Mouse (Mus musculus): Measurements from ENCODE around the gene Gadl1. TPM values are rescaled to one million over a fixed set of nuclear protein-coding genes. Genes with fewer than 3 reads are reported as not detected.
A peak's percentile ranks its signal among the peaks of the same experiment; 100 is the strongest.
"Not testable (repeated sequence)": the region's sequence is repeated elsewhere in the genome, so short reads cannot be mapped to it uniquely, and the experiment has no call there.

Gadl1 gene
- total RNA-seq, 2 experiments from 2014 or later: 0.28 to 0.32 TPM

DNA sequence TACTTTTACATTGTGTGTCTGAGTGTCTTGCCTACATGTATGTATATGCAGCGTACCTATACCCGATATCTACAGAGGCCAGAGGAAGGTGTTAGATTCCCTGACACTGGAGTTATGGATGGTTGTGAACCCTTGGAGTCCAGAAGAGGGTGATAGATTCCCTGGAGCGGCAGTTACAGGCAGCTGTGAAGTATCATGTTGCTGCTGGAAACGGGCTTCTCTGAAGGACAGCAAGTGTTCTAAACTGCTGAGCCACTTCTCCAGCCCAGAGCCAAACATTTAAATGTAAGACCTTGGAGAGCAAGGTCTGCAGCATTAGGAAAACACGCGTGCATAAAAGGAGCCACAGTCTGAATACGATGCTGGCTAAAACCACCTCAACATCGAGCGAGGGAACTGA, 107.0 kb downstream of the Gadl1 start:
- DNase-seq (ENCODE audit: extremely low spot score in 1 of 2, low spot score in 1 of 2): no peak

DNA sequence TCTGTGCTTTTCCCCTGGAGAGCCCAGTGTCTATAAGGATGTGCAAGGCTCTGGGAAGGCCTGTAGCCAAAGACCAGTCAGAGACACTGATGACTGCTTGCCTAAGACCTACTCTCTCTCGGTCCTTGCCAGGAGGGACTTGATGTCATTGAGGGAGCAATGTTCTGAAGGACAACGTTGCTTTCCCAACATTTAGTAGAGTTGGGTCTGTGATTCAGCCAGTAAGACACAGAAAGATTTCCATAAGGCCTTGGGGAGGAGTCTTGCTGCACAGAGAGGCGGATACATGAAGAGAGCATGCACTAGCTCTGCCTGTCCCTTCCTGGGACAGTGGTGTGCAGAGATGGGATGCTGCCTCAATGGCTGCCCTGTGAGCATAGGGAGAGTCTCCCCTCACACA, 107.8 kb downstream of the Gadl1 start:
- DNase-seq (ENCODE audit: extremely low spot score in 1 of 2, low spot score in 1 of 2): no peak

DNA sequence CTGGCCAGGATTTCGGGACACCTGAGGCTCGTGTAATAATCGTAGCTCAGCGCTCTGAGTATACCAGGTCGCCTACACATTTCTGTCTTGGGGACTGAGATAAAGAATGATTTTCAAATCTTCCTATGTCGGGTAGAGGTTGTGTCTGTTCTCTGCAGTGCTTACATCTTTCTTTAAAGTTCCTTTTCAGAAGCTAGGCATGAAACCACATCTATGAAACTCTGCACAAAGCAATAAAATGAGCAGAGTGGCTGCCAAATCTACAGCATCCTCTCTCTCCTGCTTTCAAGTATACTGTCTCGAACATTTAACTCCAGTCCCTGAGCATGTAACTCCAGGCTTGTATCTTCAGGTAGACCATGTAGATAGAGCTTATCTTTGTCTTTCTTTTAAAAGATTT, 109.3 kb downstream of the Gadl1 start:
- DNase-seq (ENCODE audit: extremely low spot score in 1 of 2, low spot score in 1 of 2): no peak

DNA sequence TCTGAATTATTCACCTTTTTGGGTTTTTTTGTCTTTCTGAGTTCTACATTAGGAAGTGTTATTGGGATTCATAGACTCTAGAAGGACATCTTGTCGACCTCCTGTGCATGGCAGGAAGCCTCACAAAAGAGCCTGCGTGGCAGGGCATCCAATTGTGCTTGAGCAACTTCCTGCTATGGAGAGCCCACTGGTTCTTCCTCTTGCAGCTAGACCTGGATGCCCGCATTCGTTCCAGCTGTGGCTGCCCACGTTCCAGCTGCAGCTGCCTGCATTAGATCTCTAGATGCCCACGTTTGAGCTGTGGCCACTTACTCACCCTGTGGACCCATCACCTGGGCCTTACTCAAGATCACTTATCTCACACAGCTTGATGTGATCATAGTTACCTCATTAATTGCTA, 116.1 kb downstream of the Gadl1 start:
- no peak for DNase-seq (ENCODE audit: extremely low spot score in 1 of 2, low spot score in 1 of 2)

DNA sequence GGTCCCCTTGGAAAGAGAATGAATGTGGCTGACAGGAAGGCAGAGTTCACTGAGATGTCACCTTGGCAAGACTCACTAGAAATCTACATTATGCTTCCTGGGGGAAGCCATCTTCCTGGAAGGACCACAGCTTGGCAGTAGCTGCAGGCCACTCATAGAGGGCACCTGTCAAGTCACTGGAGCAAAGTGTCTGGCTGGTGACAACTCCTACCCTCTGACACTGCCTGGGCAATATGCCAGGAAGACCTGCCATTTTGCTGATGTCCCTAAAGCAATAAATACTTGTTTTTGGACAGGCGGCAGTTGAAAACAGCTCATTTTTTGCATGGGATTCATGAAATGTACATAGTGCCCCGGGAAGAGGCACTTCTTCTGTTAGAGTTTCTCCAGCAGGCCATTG, 119.8 kb downstream of the Gadl1 start:
- no peak for DNase-seq (ENCODE audit: extremely low spot score in 1 of 2, low spot score in 1 of 2)

DNA sequence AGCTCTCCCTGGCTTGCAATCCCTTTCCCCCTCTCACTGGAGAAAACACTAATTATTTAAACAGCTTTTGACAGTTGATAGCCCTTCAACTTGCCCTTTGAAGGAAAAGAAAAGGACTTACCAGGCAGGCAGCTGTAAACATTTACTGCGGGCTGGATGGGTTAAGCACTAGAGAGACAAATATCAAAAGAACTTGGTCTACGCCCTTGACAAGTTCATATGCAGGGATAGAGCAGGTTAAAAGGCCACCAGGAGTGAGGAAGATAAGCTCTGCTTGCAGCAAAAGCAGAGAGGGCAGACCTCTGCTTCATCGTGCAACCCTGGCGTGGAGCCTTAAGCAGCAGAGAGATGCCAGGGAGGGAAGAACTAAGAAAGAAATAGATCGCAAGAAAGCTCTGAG, 123.5 kb downstream of the Gadl1 start:
- DNase-seq (ENCODE audit: extremely low spot score in 1 of 2, low spot score in 1 of 2): no peak

DNA sequence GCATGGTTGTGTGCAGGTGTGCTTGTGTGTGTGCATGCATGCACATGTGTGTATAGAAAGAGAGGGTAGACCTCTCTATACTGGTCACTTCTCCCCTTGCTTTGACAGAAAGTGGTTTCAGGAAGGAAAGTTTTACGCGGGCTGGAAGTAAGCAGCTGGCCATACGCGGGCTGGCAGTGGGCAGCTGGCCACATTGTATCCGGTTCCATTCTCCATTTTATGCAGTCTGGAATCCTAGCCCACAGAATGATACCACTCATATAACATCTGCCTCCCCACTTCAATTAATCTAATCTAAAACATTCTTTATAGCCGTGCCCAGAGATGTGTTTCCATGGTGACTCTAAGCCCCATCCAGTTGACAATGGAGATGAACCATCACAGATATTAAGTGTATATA, 129.0 kb downstream of the Gadl1 start:
- no peak for DNase-seq (ENCODE audit: extremely low spot score in 1 of 2, low spot score in 1 of 2)

DNA sequence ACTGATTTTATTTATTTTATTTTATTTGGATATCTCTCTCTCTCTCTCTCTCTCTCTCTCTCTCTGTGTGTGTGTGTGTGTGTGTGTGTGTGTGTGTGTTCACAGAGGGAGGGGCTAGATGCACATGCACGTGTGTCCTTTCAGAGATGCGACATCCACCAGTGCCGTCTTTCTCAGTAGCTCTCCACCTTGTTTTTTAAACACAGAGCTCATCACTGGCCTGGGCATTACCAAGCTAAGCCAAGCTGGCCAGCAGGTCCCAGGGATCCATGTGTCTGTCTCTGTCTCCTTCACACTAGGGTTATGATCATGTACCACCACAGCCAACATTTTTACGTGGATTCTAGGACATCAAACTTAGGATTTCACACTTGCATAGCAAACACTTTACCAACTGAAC, 130.7 kb downstream of the Gadl1 start:
- DNase-seq (ENCODE audit: extremely low spot score in 1 of 2, low spot score in 1 of 2): no peak

DNA sequence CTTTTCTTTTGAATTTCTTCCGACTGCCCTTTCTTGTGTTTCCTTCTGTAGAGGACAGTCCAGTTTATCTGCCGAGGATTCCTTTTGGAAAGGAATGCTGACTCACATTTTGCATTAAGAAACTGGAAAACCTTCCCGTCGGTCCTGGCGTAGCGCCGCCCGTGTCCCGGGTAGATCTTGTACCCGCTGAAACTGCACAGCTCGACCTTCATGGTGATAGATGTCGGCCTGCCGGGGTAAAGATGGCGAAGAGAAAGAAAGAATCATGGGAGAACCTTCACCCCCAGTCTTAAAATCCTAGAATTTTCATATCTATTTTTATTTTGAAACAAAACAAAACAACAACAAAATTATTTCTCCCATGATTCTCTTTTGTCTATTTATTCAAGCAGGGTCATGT, 131.6 kb downstream of the Gadl1 start:
- DNase-seq (ENCODE audit: extremely low spot score in 1 of 2, low spot score in 1 of 2): not testable (repeated sequence)

DNA sequence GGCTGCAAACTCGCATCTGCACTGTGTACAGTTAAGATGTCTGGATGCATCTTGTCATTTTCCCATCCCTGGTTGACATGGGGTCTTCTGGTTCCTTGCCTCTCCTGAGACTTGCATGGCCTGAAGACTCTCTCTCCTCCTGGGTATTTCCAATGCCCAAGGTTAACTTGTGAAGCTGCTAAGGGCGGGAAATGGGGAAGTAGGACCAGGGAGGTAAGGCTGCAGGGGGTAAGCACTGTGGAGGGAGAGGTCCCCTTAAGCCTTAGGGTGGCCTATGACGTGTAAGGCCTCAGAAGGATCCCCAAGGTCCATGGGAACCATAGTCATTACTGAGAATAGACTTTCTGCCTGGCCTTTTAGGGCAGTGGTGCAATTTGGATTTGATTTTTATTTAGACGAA, 132.1 kb downstream of the Gadl1 start:
- DNase-seq (ENCODE audit: extremely low spot score in 1 of 2, low spot score in 1 of 2): no peak

DNA sequence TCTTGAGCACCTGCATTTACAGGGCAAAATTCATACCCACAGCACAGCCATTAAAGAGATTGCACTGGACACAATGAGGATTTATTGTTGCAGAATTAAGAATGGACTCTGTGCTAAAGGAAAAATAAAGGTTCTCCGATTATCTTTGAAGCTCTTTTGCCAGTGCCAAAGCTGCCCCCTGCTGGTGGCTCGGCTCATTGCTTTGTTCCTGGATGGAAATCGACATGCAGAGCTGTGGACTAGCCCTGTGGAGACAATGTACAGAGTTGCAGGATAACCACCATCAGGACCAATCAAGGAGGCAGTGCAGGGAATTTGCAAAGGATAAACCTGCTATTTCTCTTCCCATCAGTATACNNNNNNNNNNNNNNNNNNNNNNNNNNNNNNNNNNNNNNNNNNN, 132.5 kb downstream of the Gadl1 start:
- DNase-seq (ENCODE audit: extremely low spot score in 1 of 2, low spot score in 1 of 2): peak; percentile 95 to 99

DNA sequence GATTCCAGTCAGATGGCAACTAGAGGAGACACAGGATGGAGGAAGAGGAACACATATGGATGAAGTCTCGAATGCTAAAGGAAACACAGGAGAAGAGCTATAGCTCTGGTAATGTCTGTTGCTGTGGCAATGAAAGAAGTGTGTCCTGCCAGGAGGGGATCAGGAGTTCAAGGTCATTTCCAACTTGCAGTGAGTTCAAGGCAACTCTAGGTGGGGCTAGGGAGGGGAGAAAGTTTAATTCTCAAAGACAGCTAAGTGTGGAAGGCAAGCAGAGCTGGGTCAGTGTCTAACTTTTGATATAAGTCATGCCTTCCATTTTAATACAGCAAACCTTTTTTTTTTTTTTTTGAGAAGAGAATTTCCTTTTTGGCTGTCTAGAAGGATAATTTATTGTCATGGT, 140.7 kb downstream of the Gadl1 start:
- no peak for DNase-seq (ENCODE audit: extremely low spot score in 1 of 2, low spot score in 1 of 2)

DNA sequence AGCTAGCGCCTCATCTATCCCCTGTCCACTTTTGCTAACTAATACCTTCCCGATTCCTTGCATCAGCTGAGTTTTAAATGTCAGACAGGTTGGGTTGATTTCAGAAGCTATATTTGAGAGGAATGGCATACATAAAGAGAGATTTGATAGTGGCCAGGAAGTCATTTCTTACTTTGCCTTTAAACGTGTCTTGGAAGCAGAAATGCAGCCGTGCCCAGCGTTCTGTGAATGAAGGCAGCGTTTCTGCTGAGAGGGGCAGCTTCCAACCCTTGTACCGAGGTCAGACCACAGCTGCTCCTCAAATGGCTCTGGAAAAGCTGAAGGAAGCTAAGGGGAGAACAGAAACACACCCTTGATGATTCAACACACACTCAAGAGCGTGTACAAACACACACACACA, 144.7 kb downstream of the Gadl1 start:
- DNase-seq (ENCODE audit: extremely low spot score in 1 of 2, low spot score in 1 of 2): no peak

DNA sequence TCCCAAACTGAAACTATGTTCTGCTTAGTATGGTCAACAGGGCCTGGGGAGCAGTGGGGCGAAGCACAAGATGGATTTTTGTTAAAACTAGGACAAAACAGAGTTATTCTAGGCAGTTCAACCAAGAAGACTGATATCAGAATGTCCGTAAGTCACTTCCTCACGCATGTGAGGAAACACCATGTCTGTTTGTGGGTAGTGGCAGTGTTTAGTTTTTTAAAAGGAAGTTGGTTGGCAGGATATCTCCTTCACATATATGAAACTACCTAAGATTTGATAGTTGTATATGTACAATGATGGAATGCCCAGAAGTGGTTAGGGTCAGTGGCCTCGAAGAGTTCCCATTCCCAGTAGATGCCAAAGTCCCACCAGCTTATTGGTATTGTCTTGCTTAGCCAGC, 149.2 kb downstream of the Gadl1 start:
- DNase-seq (ENCODE audit: extremely low spot score in 1 of 2, low spot score in 1 of 2): no peak

DNA sequence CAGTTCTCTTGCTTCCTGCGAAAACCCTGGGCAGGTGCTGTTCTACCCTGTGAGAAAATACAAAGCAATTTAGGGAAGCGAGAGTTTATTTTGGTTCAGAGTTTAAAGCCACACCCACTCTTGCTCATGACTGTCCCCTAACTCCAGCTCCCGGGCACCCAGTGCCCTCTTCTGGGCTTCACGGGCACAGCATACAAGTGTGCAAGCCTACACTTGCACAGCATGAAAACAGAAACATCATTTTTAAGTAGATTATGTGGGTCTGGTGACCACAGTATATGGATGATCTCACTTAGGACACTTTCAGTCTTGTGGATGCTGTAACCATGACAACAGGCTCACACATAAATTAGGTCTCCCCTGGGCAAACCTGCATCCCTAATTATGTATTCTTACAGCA, 149.9 kb downstream of the Gadl1 start:
- DNase-seq (ENCODE audit: extremely low spot score in 1 of 2, low spot score in 1 of 2): no peak

DNA sequence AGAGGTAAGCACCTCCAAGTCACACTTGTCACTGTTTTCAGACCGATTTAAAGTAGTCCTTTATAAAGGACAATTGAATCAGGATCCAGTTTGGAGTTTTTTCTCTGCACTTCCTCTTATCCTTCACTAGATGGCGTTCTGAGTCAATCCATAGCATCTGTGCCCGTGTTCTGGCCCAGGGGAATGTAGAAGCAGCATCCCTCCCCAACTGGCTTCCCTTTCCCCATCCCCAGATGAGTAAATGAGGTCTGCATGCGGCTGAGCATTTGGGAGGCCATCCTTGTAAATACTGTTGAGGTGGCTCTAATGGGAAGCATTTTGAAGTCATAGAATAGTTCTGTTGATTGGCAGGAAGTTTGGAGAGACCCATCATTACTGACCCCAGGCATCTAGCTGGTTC, 151.4 kb downstream of the Gadl1 start:
- peak in 1 of 2 experiments; percentile 11 for DNase-seq (ENCODE audit: extremely low spot score in 1 of 2, low spot score in 1 of 2)

DNA sequence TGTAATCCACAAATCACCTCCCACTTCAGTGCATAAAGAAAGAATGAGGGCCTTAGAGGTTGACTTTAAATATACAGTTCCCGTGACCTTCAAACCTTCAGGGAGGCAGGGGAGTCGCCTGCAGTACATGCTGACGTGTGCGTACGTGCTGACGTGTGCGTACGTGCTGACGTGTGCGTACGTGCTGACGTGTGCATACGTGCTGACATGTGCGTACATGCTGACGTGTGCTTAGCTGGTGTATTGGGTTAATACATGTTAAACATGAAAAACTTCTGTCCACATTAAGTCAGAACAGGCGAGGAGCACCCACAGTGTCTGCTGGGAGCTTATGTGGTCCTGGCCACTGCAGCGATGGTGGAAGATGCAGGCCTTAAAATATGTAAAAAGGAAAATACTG, 155.5 kb downstream of the Gadl1 start:
- no peak for DNase-seq (ENCODE audit: extremely low spot score in 1 of 2, low spot score in 1 of 2)

DNA sequence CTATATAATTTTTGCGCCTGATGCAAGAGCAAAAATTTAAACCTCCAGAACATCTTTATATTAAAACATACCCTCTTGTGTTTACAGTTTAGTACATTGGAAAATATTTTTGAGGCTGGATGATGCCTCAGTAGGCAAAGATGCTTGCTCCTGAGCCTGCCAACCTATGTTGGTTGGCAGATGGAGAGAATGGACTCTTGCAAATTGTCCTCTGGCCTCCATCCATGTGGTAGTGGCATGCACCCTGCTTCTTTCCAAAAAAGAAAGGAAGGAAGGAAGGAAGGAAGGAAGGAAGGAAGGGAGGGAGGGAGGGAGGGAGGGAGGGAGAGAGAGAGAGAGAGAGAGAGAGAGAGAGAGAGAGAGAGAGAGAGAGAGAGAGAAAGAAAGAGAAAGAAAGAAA, 162.3 kb downstream of the Gadl1 start:
- not testable (repeated sequence) for DNase-seq (ENCODE audit: extremely low spot score in 1 of 2, low spot score in 1 of 2)

DNA sequence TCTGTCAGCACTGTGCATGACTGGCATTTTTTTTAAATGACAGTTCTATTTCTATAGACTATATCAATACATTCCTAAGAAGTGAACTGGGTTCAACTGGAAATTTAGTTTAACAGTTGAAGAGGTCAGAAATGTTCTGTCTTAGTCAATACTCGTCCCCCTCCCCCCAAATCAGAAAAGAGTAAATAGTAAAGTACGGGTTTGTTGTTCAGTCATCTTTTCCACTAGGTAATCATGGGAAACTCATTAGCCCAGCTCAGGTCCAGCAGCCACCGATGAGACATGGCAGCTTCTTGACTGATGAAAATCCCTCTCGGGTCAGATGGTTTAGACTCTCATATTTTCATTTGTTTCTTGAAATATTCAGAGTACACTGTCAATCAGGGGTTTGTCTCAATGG, 166.9 kb downstream of the Gadl1 start:
- no peak for DNase-seq (ENCODE audit: extremely low spot score in 1 of 2, low spot score in 1 of 2)

DNA sequence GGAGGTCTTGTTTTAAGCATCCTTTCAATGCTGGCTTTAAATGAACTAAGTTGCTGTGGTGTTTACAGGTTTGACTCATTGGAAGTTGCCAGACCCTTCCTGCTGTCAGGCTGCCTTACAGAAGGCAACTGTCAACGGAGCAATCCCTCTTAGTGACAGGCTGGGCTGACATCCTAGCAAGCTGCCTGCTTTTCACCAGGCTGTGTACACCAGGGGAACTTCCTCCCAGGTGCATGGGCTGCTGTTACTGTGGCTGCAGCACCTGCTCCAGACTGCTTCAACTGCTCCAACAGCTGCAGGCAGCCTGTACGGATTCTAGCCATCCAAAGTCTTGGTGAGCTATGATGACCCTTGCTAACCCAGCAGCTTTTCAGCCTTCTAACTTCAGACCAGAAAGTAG, 167.7 kb downstream of the Gadl1 start:
- no peak for DNase-seq (ENCODE audit: extremely low spot score in 1 of 2, low spot score in 1 of 2)

DNA sequence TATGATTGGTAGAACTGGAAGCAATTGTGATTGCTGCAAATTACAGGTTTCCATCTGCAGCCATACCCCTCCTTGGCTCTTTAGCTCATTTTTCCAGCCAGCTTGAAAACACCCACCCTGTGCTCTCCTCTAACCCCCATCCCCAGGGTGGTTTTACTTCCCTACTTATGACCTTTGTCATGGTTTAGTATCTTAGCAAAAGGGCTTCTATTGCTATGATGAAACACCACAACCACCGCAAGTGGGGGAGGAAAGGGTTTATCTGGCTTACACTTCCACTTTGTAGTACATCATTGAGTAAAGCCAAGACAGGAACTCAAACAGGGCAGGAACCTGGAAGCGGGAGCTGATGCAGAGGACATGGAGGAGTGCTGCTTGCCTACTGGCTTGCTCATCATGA, 168.2 kb downstream of the Gadl1 start:
- no peak for DNase-seq (ENCODE audit: extremely low spot score in 1 of 2, low spot score in 1 of 2)

DNA sequence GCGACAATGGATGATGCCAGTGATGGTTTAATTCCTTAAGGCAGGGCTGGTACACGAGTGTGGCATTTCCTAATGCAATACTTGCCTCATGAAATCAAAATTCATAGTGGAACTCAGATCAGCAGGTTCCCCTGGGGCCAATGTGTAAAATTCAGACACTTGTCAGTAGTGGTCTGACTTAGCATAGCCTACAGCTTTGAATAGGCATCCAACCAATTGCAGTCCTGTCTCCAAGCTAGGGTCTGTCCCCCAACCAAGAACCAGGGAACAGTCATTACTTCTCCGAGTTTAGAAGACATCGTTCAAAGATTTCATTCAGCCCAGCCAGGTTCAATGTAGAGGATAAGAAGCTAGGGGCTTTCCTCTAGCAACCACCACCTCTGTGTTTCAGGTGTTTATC, 172.5 kb downstream of the Gadl1 start:
- no peak for DNase-seq (ENCODE audit: extremely low spot score in 1 of 2, low spot score in 1 of 2)

DNA sequence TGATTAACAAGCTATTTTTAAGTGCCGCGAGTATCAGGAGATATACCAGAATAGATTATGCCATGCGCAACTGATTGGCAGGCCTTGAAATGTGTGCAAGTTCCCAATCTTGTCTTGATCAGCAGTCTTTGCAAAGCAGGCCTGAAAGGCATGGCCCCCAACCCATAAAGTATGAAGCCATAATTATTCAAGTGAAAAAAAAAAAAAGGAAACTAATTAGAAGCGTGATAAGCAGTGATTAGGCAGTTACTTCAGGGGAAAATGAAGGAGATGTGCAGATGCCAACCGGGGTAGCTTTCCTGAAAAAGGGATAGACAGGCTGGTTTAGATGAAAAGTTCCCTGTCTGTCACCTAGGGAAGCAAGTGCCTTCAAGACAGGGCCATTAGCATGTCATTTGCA, 174.0 kb downstream of the Gadl1 start:
- DNase-seq (ENCODE audit: extremely low spot score in 1 of 2, low spot score in 1 of 2): no peak
